Mouse (Mus musculus) lung, adult 10 weeks (tissue): ENCODE results near the gene Sbf2. TPM values are rescaled to one million over a fixed set of nuclear protein-coding genes. Genes with fewer than 3 reads are reported as not detected.

Experiments
- polyA plus RNA-seq: library from polyadenylated mRNA; stranded (reverse); fragments of 350-450 nt; fragmentation: Illumina TruSeq; extraction: RNeasy Lipid Tissue Mini Kit (QIAGEN cat#74804); gene quantifications from one replicate; pipeline ENCODE4 v1.2.3, GENCODE M21; 2014; ENCODE audit warnings: low read depth, low replicate concordance; ENCODE audit not compliant: insufficient read depth

The Sbf2 gene
- polyA plus RNA-seq, result 7.4 TPM

GRCm38 (mm10) chr7:110614133-110615063 is at the start of gene Sbf2:
Gene Sbf2, minus strand, starts transcription at chr7:110614922.

GRCm38 (mm10) chr7:110627486-110628272 is 13.0 kb upstream of the Sbf2 start, which contains the start of gene Adm:
Gene Adm, plus strand, starts transcription at chr7:110627661.

Other genes starting within 250 kb of the Sbf2 start
- gene Adm, start 12.7 kb upstream of the Sbf2 start, polyA plus RNA-seq, result 15.9 TPM
- 7.7 TPM for gene Ampd3, start 153.3 kb upstream of the Sbf2 start, polyA plus RNA-seq
- gene Rnf141, start 229.5 kb upstream of the Sbf2 start, polyA plus RNA-seq, result 51.3 TPM
- gene Lyve1, start 248.3 kb upstream of the Sbf2 start, polyA plus RNA-seq, result 99.0 TPM